Mouse (Mus musculus) limb, embryonic 14.5 days (tissue): ENCODE measurements at regions not wholly inside any gene's neighbourhood (a gene's known extent, or its start where the extent isn't known, plus 50 kb on each side); places are given as distances from the start of the nearest gene placed in this dataset.
"Not testable (repeated sequence)": the region's sequence is repeated elsewhere in the genome, so short reads cannot be mapped to it uniquely, and the experiment has no call there.

ENCODE experiments used
- ATAC-seq: fragments of 200-750 bp; cut with Nextera tagmentation; 2 replicates; pipeline ENCODE4 v1.8.0; 2017; ENCODE audit warnings: low read depth, moderate number of reproducible peaks, moderate TSS enrichment; ENCODE audit not compliant: low FRiP score
- DNase-seq: peaks from one replicate; pipeline ENCODE4 v3.0.0-alpha.2; 2015; ENCODE audit warnings: low spot score
- H3K27ac ChIP-seq: fragments of 300-500 bp; sonication (generic); replicated peaks from 2 replicates; pipeline ENCODE4 v1.5.1; 2014; ENCODE audit warnings: low read depth, mild to moderate bottlenecking, low read length, moderate library complexity, mixed read lengths
- H3K27me3 ChIP-seq: fragments of 300-500 bp; sonication (generic); 2 replicates; pipeline ENCODE4 v1.6.1; 2014; ENCODE audit warnings: low read length, mixed read lengths; ENCODE audit not compliant: control insufficient read depth, insufficient read depth
- H3K36me3 ChIP-seq: fragments of 300-500 bp; sonication (generic); 2 replicates; pipeline ENCODE4 v1.6.1; 2014; ENCODE audit warnings: mild to moderate bottlenecking, low read length, moderate library complexity, mixed read lengths; ENCODE audit not compliant: control insufficient read depth, insufficient read depth
- H3K4me1 ChIP-seq: fragments of 300-500 bp; sonication (generic); 2 replicates; pipeline ENCODE4 v1.6.1; 2014; ENCODE audit warnings: antibody characterized with exemption, low read length, mixed read lengths; ENCODE audit not compliant: control insufficient read depth, insufficient read depth
- H3K4me2 ChIP-seq: fragments of 300-500 bp; sonication (generic); replicated peaks from 2 replicates; pipeline ENCODE4 v1.6.1; 2014; ENCODE audit warnings: low read depth, mild to moderate bottlenecking, low read length, moderate library complexity; ENCODE audit not compliant: severe bottlenecking
- H3K4me3 ChIP-seq: fragments of 300-500 bp; sonication (generic); replicated peaks from 2 replicates; pipeline ENCODE4 v1.5.1; 2014; ENCODE audit warnings: low read length
- H3K9ac ChIP-seq: fragments of 300-500 bp; sonication (generic); 2 replicates; pipeline ENCODE4 v1.6.1; 2014; ENCODE audit warnings: mild to moderate bottlenecking, low read depth, low read length, moderate library complexity; ENCODE audit not compliant: severe bottlenecking
- H3K9me3 ChIP-seq: fragments of 300-500 bp; sonication (generic); 2 replicates; pipeline ENCODE4 v1.6.1; 2016; ENCODE audit warnings: low read length; ENCODE audit not compliant: control insufficient read depth
- POLR2A ChIP-seq: fragments of 200-500 bp; IDR thresholded peaks from 2 replicates; pipeline ENCODE4 v1.8.0; 2012; ENCODE audit warnings: inconsistent platforms, mild to moderate bottlenecking, moderate library complexity, borderline replicate concordance; ENCODE audit not compliant: insufficient read depth, insufficient read length; ENCODE audit errors: extremely low read depth
- WGBS: fragments of 180-500 bp; shearing (Covaris S2); extraction: QIAGEN DNeasy Blood & Tissue Kit; methylation state at CpG from one replicate; pipeline ENCODE4 v1.1.7; 2014; 5-methylcytosine and 5-hydroxymethylcytosine counted together

- no peaks in the 10 kb centered on the region for H3K4me1 ChIP-seq
- WGBS, result 80% methylated on average over 1 of the region's 1 CpGs
- H3K27me3 ChIP-seq, result no peaks in the 10 kb centered on the region
- H3K9me3 ChIP-seq, result no peaks in the 10 kb centered on the region
- no peak overlapping the region for H3K27ac ChIP-seq
- no peak for TF ChIP-seq POLR2A
- no peak overlapping the region for H3K4me3 ChIP-seq
- no peak overlapping the region for H3K9ac ChIP-seq
- H3K4me2 ChIP-seq, result no peak overlapping the region
- ATAC-seq (no peak), DNase-seq (no peak)
- H3K36me3 ChIP-seq, result no peaks in the 10 kb centered on the region
Observed at GRCm38 (mm10) chr19:51355701-51356100, 677.3 kb upstream of the Sorcs1 start.

GRCm38 (mm10) chr19:51340491-51340890 is 662.0 kb upstream of the Sorcs1 start:
- Histone ChIP-seq H3K4me1 (no peaks in the 10 kb centered on the region), H3K9me3 (no peaks in the 10 kb centered on the region), H3K9ac (no peak overlapping the region), H3K27ac (no peak overlapping the region), H3K36me3 (no peaks in the 10 kb centered on the region), H3K4me3 (no peak overlapping the region), H3K4me2 (no peak overlapping the region), H3K27me3 (no peaks in the 10 kb centered on the region)
- DNase-seq (no peak), ATAC-seq (no peak)
- no peak for TF ChIP-seq POLR2A
- WGBS, result 90% methylated on average over 2 of the region's 2 CpGs

DNA sequence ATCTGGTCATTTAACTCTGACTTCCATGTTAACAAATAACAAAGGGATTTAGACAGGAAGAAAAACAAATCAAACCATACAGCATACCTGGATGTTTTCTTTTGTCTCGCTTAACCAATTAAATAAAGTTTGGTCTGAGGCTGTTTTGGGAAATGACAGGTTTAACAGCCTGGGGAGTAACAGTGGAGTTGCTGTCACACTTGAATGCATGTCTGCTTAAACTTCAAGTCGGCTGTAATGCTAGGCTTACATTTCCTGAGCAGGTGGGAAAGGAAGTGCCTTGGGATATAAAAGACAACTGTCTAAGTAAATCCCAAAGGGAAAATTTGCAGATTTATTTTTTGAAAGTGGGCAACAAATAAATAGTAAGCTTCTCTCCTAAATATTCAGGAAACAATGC is 651.6 kb upstream of the Sorcs1 start:
- no peaks in the 10 kb centered on the region for H3K27me3 ChIP-seq
- no peak for ATAC-seq
- no peaks in the 10 kb centered on the region for H3K4me1 ChIP-seq
- H3K27ac ChIP-seq, result no peak overlapping the region
- no peak overlapping the region for H3K9ac ChIP-seq
- no peak overlapping the region for H3K4me3 ChIP-seq
- no peaks in the 10 kb centered on the region for H3K36me3 ChIP-seq
- no peak for DNase-seq
- no peak overlapping the region for H3K4me2 ChIP-seq
- no peaks in the 10 kb centered on the region for H3K9me3 ChIP-seq
- no peak for TF ChIP-seq POLR2A
- 41% methylated on average over 2 of the region's 2 CpGs for WGBS

DNA sequence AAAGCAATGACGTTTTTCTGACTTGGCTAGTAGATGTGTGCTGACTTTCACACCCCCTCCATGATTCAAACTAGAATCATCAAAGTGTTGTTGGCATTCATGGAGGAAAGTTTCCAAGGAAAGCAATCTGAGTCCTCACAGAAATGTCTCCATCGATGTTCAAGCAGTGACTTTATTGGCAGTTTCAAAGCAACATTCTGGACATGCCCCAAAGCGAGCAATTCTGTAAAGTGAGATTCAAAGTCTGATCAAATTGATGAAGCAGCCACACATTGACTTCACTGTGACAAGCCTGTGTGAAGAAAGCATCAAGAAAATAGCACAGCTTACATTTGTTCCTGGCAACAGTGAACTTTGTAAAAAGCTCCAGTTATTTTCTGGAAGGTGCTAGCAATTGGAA is 625.3 kb upstream of the Sorcs1 start:
- no peak overlapping the region for H3K9ac ChIP-seq
- no peaks in the 10 kb centered on the region for H3K27me3 ChIP-seq
- no peaks in the 10 kb centered on the region for H3K36me3 ChIP-seq
- ATAC-seq (no peak), DNase-seq (no peak)
- WGBS, result 65% methylated on average over 3 of the region's 3 CpGs
- no peak overlapping the region for H3K27ac ChIP-seq
- no peaks in the 10 kb centered on the region for H3K9me3 ChIP-seq
- TF ChIP-seq POLR2A, result no peak
- no peak overlapping the region for H3K4me2 ChIP-seq
- H3K4me1 ChIP-seq, result no peaks in the 10 kb centered on the region
- H3K4me3 ChIP-seq, result no peak overlapping the region

DNA sequence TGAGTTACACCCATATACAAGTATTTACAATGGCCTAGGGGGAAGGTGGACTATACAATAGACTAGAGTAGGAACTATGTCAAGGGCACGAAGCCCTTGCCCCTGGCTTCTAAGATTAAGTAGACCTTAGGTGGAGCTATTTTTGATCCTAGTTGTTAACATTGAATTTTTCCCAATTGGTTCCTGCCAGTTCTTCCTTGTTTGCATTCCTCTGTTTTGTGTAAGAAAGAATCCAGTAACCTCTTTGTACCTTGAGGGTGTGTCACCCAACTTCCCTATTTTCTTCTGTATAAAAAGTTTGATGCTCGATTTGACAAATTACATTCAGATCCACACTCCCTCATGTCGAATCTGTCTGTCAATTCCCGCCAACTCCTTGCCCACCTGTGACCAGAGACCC is 618.2 kb upstream of the Sorcs1 start:
- WGBS, result 94% methylated on average over 4 of the region's 4 CpGs
- not testable (repeated sequence) for ATAC-seq

DNA sequence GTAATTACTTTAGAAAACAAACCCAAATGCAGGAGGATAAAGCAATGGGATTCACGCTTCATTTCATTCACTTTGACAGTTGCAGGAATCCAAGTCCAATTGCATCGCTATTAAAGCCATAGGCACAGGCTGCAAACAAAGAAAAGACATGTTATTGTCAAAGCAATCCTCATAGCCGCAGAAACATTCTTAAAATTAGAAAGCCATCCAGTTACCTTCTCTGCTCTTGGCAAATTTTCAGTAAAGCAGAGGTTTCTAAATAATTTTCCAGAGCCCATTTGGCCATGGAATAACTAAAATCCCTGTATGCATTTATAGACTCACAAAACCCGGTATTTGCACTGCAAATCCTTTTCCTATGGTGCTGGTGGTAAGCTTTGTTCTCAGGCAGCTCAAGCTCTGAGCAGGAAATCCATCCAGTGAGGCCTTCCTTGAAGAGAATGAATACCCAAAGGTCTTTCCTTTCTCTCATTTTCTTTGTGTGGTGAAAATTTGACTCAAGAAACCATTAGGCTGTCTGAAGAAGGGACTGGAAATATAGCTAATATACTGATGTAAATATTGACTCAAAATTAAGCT is 590.6 kb upstream of the Sorcs1 start:
- no peaks in the 10 kb centered on the region for H3K36me3 ChIP-seq
- no peak overlapping the region for H3K4me2 ChIP-seq
- no peaks in the 10 kb centered on the region for H3K9me3 ChIP-seq
- DNase-seq (peak; percentile 14), ATAC-seq (no peak)
- WGBS, result 51% methylated on average over 4 of the region's 4 CpGs
- no peaks in the 10 kb centered on the region for H3K27me3 ChIP-seq
- H3K27ac ChIP-seq, result no peak overlapping the region
- H3K4me1 ChIP-seq, result no peaks in the 10 kb centered on the region
- no peak overlapping the region for H3K4me3 ChIP-seq
- H3K9ac ChIP-seq, result no peak overlapping the region
- no peak for TF ChIP-seq POLR2A

More for the DNA sequence above, 618.2 kb upstream of the Sorcs1 start:
- not testable (repeated sequence) for H3K27me3 ChIP-seq, H3K4me2 ChIP-seq, H3K4me1 ChIP-seq, H3K36me3 ChIP-seq, H3K4me3 ChIP-seq, H3K9ac ChIP-seq, DNase-seq, H3K9me3 ChIP-seq, H3K27ac ChIP-seq
